Mouse (Mus musculus): Measurements from ENCODE around the gene Tmc2.

DNA sequence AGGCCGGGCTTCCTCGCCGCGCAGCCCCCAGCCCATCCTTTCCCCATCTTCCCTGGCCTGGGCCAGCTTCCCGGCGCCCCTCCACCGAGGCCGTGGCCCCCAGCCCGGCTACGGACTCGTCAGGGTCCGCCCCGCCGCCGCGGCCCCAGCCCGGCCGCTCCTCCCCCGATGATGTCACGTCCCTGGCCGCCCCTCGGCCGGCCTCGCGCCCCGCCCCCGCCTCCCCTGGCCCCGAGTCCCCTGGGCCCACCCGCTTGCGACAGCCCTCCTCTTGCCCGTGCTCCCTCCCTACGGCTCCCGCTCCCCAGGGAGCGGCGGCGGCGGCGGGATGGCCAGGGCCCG is 99.9 kb downstream of the Tmc2 start, which contains the start of gene Ebf4:
- TF ChIP-seq CTCF (IDR thresholded peaks at IDR 0.05; ENCODE audit: low read depth, low read length) = no peak
- TF ChIP-seq POLR2A (IDR thresholded peaks at IDR 0.05; ENCODE audit: borderline replicate concordance, low read depth, low read length) = no peak
